Mouse (Mus musculus): ENCODE data around the gene Dtx4. TPM values are rescaled to one million over a fixed set of nuclear protein-coding genes. Genes with fewer than 3 reads are reported as not detected.

Dtx4 gene
- polyA plus RNA-seq, 1 experiment from 2014 or later: 16.5 TPM

DNA sequence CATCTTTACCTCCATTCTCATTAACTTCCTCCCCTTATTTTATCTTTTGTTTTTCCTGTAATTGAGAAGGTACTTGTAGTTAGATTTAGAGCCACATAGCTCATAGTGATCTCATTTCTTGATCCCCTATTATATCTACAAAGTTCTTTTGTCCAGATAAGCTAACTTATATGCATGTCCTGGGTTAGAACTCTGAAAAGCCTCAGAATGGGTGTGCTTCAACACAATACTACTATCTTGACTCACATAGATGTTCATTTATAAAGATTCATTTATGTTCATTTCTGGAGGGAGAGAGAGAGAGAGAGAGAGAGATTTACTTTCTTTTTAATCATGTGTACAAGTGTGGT lies 17.3 kb upstream of the Dtx4 start:
- Histone ChIP-seq H3K4me1 (replicated peaks; ENCODE audit: control insufficient read depth, insufficient read depth, low read length) (no peaks in the 10 kb centered on the region), H3K9me3 (ENCODE audit: control insufficient read depth, low read length) (no peaks in the 10 kb centered on the region), H3K27me3 (ENCODE audit: control insufficient read depth, insufficient read depth, low read depth, low read length) (no peaks in the 10 kb centered on the region), H3K4me2 (ENCODE audit: low read depth, low read length) (peak overlapping the region; percentile 85), H3K9ac (ENCODE audit: low read length) (peak overlapping the region; percentile 78), H3K27ac (ENCODE audit: low read length) (no peak overlapping the region), H3K4me3 (ENCODE audit: low read length) (no peak overlapping the region; the same call in 1 of the 2 replicates), H3K36me3 (ENCODE audit: control insufficient read depth, insufficient read depth, low read length) (no peaks in the 10 kb centered on the region)
- no peak for ATAC-seq (ENCODE audit: low read depth)

- no peaks in the 10 kb centered on the region for H3K27me3 ChIP-seq (ENCODE audit: control insufficient read depth, insufficient read depth, low read depth, low read length)
- no peaks in the 10 kb centered on the region for H3K36me3 ChIP-seq (ENCODE audit: control insufficient read depth, insufficient read depth, low read length)
- H3K27ac ChIP-seq (ENCODE audit: low read length): peak overlapping the region; percentile 25; the same call in 1 of the 2 replicates
- ATAC-seq (ENCODE audit: low read depth): peak; percentile 82
- 2% methylated on average over 15 of the region's 16 CpGs for WGBS
- H3K4me2 ChIP-seq (ENCODE audit: low read depth, low read length): peak overlapping the region; percentile 85
- peak overlapping the region; percentile 78 for H3K9ac ChIP-seq (ENCODE audit: low read length)
- peak overlapping the region; percentile 57 for H3K4me3 ChIP-seq (ENCODE audit: low read length)
- H3K9me3 ChIP-seq (ENCODE audit: control insufficient read depth, low read length): no peaks in the 10 kb centered on the region
- H3K4me1 ChIP-seq (replicated peaks; ENCODE audit: control insufficient read depth, insufficient read depth, low read length): no peaks in the 10 kb centered on the region
These were observed 16.7 kb upstream of the Dtx4 start for GRCm38 (mm10) chr19:12517671-12518540.

GRCm38 (mm10) chr19:12514621-12515020 lies 13.4 kb upstream of the Dtx4 start:
- Histone ChIP-seq H3K4me2 (ENCODE audit: low read depth, low read length) (no peak overlapping the region), H3K27me3 (ENCODE audit: control insufficient read depth, insufficient read depth, low read depth, low read length) (no peaks in the 10 kb centered on the region), H3K4me1 (replicated peaks; ENCODE audit: control insufficient read depth, insufficient read depth, low read length) (no peaks in the 10 kb centered on the region), H3K27ac (ENCODE audit: low read length) (no peak overlapping the region), H3K4me3 (ENCODE audit: low read length) (no peak overlapping the region), H3K36me3 (ENCODE audit: control insufficient read depth, insufficient read depth, low read length) (no peaks in the 10 kb centered on the region), H3K9me3 (ENCODE audit: control insufficient read depth, low read length) (no peaks in the 10 kb centered on the region), H3K9ac (ENCODE audit: low read length) (no peak overlapping the region)
- no peak for ATAC-seq (ENCODE audit: low read depth)

DNA sequence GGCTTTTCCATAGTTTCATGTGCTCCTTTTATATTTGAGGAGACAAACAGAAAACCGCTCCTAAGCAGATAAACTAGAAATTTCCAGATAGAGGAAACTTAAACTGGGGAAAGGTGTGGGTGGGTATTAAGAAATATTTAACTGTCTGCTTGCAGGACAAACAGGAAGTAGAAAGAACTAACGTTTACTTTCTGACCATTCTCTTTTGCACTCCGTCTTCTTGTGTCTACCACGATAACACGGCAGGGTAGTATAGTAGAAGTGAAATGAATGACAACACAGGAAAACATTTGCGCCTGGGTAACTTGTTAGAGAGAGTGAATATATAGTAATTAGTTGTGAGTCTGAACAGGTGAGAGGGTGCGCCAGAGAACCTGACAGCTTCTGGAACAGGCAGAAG lies 1.5 kb upstream of the Dtx4 start:
- WGBS: 70% methylated on average over 7 of the region's 7 CpGs
- H3K9ac ChIP-seq (ENCODE audit: low read length): no peak overlapping the region
- no peak for ATAC-seq (ENCODE audit: low read depth)
- H3K27me3 ChIP-seq (ENCODE audit: control insufficient read depth, insufficient read depth, low read depth, low read length): no peaks in the 10 kb centered on the region
- no peak overlapping the region for H3K4me3 ChIP-seq (ENCODE audit: low read length)
- no peak overlapping the region for H3K4me2 ChIP-seq (ENCODE audit: low read depth, low read length)
- no peaks in the 10 kb centered on the region for H3K9me3 ChIP-seq (ENCODE audit: control insufficient read depth, low read length)
- H3K27ac ChIP-seq (ENCODE audit: low read length): no peak overlapping the region
- peaks cover 13% of the 10 kb centered on the region; the same call in 1 of the 2 replicates for H3K4me1 ChIP-seq (replicated peaks; ENCODE audit: control insufficient read depth, insufficient read depth, low read length)
- H3K36me3 ChIP-seq (ENCODE audit: control insufficient read depth, insufficient read depth, low read length): no peaks in the 10 kb centered on the region

DNA sequence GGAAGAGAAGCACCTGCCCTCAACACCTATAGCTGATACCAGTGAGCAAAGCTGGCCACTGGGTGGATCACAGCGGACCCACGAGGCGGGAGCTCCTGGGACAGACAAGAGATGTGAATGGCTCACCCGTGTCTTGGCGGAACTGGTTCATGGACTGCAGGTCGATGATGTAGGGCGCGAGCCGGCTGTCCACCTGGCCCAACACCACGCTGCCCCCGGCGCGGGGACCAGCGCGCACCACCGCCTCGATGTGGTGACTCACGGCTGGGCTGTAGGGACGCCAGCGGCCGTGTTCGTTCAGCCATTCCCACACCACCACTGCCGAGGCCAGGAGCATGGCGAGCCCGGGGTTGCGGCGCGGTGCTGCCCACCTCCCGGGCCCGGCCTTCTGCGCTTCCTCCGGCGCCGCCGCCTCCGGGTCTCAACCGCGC lies 358 bp downstream of the Dtx4 start:
- Histone ChIP-seq H3K4me2 (ENCODE audit: low read depth, low read length) (peak overlapping the region; percentile 92), H3K4me1 (replicated peaks; ENCODE audit: control insufficient read depth, insufficient read depth, low read length) (peaks cover 13% of the 10 kb centered on the region; the same call in 1 of the 2 replicates), H3K27me3 (ENCODE audit: control insufficient read depth, insufficient read depth, low read depth, low read length) (no peaks in the 10 kb centered on the region), H3K9me3 (ENCODE audit: control insufficient read depth, low read length) (no peaks in the 10 kb centered on the region), H3K27ac (ENCODE audit: low read length) (peak overlapping the region; percentile 93), H3K4me3 (ENCODE audit: low read length) (peak overlapping the region; percentile 87), H3K9ac (ENCODE audit: low read length) (peak overlapping the region; percentile 96), H3K36me3 (ENCODE audit: control insufficient read depth, insufficient read depth, low read length) (no peaks in the 10 kb centered on the region)
- under 1% methylated on average over 38 of the region's 38 CpGs for WGBS
- peak; percentile 62 for ATAC-seq (ENCODE audit: low read depth)

DNA sequence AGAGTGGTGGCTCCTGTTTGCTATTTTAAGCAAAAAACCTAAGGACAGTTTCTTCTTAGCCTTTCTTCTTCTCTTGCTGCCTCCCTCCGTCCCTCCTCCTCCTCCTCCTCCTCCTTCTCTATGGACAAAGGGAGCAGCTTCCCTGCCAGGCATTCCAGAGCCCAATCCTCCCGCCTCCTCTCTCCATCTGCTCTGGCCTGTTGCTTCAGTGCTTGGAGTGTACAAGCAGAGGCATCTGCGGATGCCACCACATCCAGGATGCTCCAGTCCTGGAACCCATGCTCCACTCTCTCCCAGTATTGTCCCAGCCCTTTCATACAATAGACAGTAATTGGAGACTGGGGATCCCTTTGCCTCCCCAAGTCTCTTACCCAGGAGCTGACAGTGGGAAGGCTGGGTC lies 1.1 kb downstream of the Dtx4 start:
- 4% methylated on average over 3 of the region's 3 CpGs for WGBS
- H3K4me3 ChIP-seq (ENCODE audit: low read length): peak overlapping the region; percentile 87
- H3K27me3 ChIP-seq (ENCODE audit: control insufficient read depth, insufficient read depth, low read depth, low read length): no peaks in the 10 kb centered on the region
- no peaks in the 10 kb centered on the region for H3K9me3 ChIP-seq (ENCODE audit: control insufficient read depth, low read length)
- peak overlapping the region; percentile 93 for H3K27ac ChIP-seq (ENCODE audit: low read length)
- peak overlapping the region; percentile 96 for H3K9ac ChIP-seq (ENCODE audit: low read length)
- no peaks in the 10 kb centered on the region for H3K36me3 ChIP-seq (ENCODE audit: control insufficient read depth, insufficient read depth, low read length)
- H3K4me1 ChIP-seq (replicated peaks; ENCODE audit: control insufficient read depth, insufficient read depth, low read length): peaks cover 13% of the 10 kb centered on the region; the same call in 1 of the 2 replicates
- peak; percentile 35 for ATAC-seq (ENCODE audit: low read depth)
- H3K4me2 ChIP-seq (ENCODE audit: low read depth, low read length): peak overlapping the region; percentile 92

DNA sequence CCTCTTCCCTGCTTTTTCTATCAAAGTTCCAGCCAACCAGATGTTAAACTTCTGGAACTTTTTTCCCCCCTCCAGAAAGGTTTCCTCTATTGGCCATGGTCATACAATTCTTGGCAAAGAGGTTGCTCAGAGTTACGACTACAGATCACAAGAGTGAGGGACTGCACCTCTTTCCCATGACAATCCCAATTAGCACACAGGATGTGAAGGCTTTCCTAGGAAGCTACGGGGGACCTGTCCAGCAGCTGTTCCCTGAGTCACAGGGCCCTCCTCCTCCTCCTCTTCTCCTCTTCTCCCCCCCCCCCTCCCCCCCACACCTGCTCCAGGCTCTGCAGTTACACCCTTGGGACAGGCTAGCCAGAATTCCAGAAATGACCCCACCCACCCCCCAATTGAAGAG lies 1.8 kb downstream of the Dtx4 start:
- Histone ChIP-seq H3K27me3 (ENCODE audit: control insufficient read depth, insufficient read depth, low read depth, low read length) (no peaks in the 10 kb centered on the region), H3K4me2 (ENCODE audit: low read depth, low read length) (peak overlapping the region; percentile 92), H3K9me3 (ENCODE audit: control insufficient read depth, low read length) (no peaks in the 10 kb centered on the region), H3K27ac (ENCODE audit: low read length) (no peak overlapping the region), H3K36me3 (ENCODE audit: control insufficient read depth, insufficient read depth, low read length) (no peaks in the 10 kb centered on the region), H3K9ac (ENCODE audit: low read length) (peak overlapping the region; percentile 96), H3K4me3 (ENCODE audit: low read length) (peak overlapping the region; percentile 87), H3K4me1 (replicated peaks; ENCODE audit: control insufficient read depth, insufficient read depth, low read length) (peaks cover 13% of the 10 kb centered on the region; the same call in 1 of the 2 replicates)
- no peak for ATAC-seq (ENCODE audit: low read depth)
- WGBS: 22% methylated on average over 2 of the region's 2 CpGs

DNA sequence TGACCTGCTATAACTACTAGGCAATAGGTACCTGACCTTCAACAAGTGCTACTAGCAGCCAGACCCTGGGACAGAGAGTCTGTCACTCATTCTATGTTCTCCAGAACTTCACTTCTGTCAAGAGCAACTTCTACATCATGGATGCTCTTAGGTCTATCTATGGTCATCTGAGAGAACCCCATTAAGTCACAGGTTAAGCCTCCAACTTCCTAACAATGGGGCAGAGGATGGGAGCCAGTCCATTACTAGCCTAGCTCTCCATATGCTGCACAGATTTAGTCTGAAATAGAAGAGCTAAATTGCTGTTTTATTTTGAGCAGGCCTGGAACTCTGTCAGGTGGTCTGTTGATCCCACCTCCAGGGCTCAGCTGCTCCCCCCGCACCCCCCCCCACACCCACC lies 2.3 kb downstream of the Dtx4 start:
- no peak overlapping the region; the same call in 1 of the 2 replicates for H3K9ac ChIP-seq (ENCODE audit: low read length)
- H3K9me3 ChIP-seq (ENCODE audit: control insufficient read depth, low read length): no peaks in the 10 kb centered on the region
- H3K4me1 ChIP-seq (replicated peaks; ENCODE audit: control insufficient read depth, insufficient read depth, low read length): peaks cover 13% of the 10 kb centered on the region; the same call in 1 of the 2 replicates
- ATAC-seq (ENCODE audit: low read depth): no peak
- 75% methylated on average over 1 of the region's 1 CpGs for WGBS
- no peaks in the 10 kb centered on the region for H3K36me3 ChIP-seq (ENCODE audit: control insufficient read depth, insufficient read depth, low read length)
- H3K27ac ChIP-seq (ENCODE audit: low read length): no peak overlapping the region
- peak overlapping the region; percentile 87 for H3K4me3 ChIP-seq (ENCODE audit: low read length)
- no peaks in the 10 kb centered on the region for H3K27me3 ChIP-seq (ENCODE audit: control insufficient read depth, insufficient read depth, low read depth, low read length)
- peak overlapping the region; percentile 92 for H3K4me2 ChIP-seq (ENCODE audit: low read depth, low read length)

GRCm38 (mm10) chr19:12498321-12498720 lies 2.9 kb downstream of the Dtx4 start:
- Histone ChIP-seq H3K9me3 (ENCODE audit: control insufficient read depth, low read length) (no peaks in the 10 kb centered on the region), H3K4me3 (ENCODE audit: low read length) (no peak overlapping the region), H3K27me3 (ENCODE audit: control insufficient read depth, insufficient read depth, low read depth, low read length) (no peaks in the 10 kb centered on the region), H3K36me3 (ENCODE audit: control insufficient read depth, insufficient read depth, low read length) (no peaks in the 10 kb centered on the region), H3K4me1 (replicated peaks; ENCODE audit: control insufficient read depth, insufficient read depth, low read length) (peaks cover 15% of the 10 kb centered on the region; the same call in 1 of the 2 replicates), H3K4me2 (ENCODE audit: low read depth, low read length) (0 out of 2 replicates have a peak overlapping the region, but pooled peaks have one; percentile 92), H3K27ac (ENCODE audit: low read length) (no peak overlapping the region), H3K9ac (ENCODE audit: low read length) (no peak overlapping the region)
- 61% methylated on average over 4 of the region's 4 CpGs for WGBS
- ATAC-seq (ENCODE audit: low read depth): no peak
